Mouse (Mus musculus) ES-E14 (cell line): Measurements from ENCODE around the gene Cramp1l. TPM values are rescaled to one million over a fixed set of nuclear protein-coding genes. Genes with fewer than 3 reads are reported as not detected.

Source experiments
- DNase-seq: peaks from one replicate; pipeline ENCODE4 v3.0.0-alpha.2; 2013; ENCODE audit warnings: low read depth, low spot score
- H3K27ac ChIP-seq: 2 replicates; pipeline ENCODE4 v1.5.1; 2012; ENCODE audit warnings: low read depth, mild to moderate bottlenecking, low read length, moderate library complexity, mixed read lengths; ENCODE audit not compliant: poor library complexity, insufficient read depth, severe bottlenecking
- H3K36me3 ChIP-seq: 2 replicates; pipeline ENCODE4 v1.6.1; 2012; ENCODE audit warnings: mild to moderate bottlenecking, low read length, moderate library complexity, mixed read lengths; ENCODE audit not compliant: control insufficient read depth, poor library complexity, insufficient read depth, severe bottlenecking
- H3K4me1 ChIP-seq, 2 experiments: fragments of 150-350 bp in 1 of 2; sonication (generic) in 1 of 2; 2 replicates each; pipeline ENCODE4 v1.6.1; 2012; ENCODE audit warnings: low read length in 2 of 2, mild to moderate bottlenecking in 1 of 2, mixed read lengths in 1 of 2; ENCODE audit not compliant: control insufficient read depth in 2 of 2, insufficient read depth in 2 of 2, poor library complexity in 1 of 2
- H3K4me3 ChIP-seq, 2 experiments: fragments of 150-350 bp in 1 of 2; sonication (generic) in 1 of 2; 2 replicates each; pipeline ENCODE4 v1.5.1; 2012; ENCODE audit warnings: low read length in 2 of 2, low read depth in 1 of 2, mild to moderate bottlenecking in 1 of 2, mixed read lengths in 1 of 2; ENCODE audit not compliant: insufficient read depth in 1 of 2, poor library complexity in 1 of 2, severe bottlenecking in 1 of 2
- H3K9ac ChIP-seq: 2 replicates; pipeline ENCODE4 v1.6.1; 2012; ENCODE audit warnings: low read depth, mild to moderate bottlenecking, low read length, mixed read lengths; ENCODE audit not compliant: poor library complexity, insufficient read depth, severe bottlenecking
- H3K9me3 ChIP-seq: fragments of 150-350 bp; sonication (generic); 2 replicates; pipeline ENCODE4 v1.6.1; 2012; ENCODE audit warnings: low read depth, mild to moderate bottlenecking, low read length; ENCODE audit not compliant: control insufficient read depth, insufficient read depth
- CHD2 ChIP-seq: IDR thresholded peaks from 2 replicates; pipeline ENCODE4 v1.6.1; 2014; ENCODE audit warnings: mild to moderate bottlenecking, low read depth, low read length, inconsistent platforms
- HCFC1 ChIP-seq: IDR thresholded peaks from 2 replicates; pipeline ENCODE4 v1.6.1; 2012; ENCODE audit warnings: low read length, inconsistent platforms, borderline replicate concordance; ENCODE audit not compliant: insufficient read depth
- MAFK ChIP-seq: IDR thresholded peaks from 2 replicates; pipeline ENCODE4 v1.6.1; 2014; ENCODE audit warnings: mild to moderate bottlenecking, low read depth, low read length, inconsistent platforms; ENCODE audit not compliant: insufficient read depth
- ZC3H11A ChIP-seq: IDR thresholded peaks from 2 replicates; pipeline ENCODE4 v1.6.1; 2012; ENCODE audit warnings: low read depth, mild to moderate bottlenecking, inconsistent platforms, low read length, borderline replicate concordance
- ZNF384 ChIP-seq: IDR thresholded peaks from 2 replicates; pipeline ENCODE4 v1.6.1; 2012; ENCODE audit warnings: low read depth, low read length, inconsistent platforms
- in situ Hi-C, 2 experiments: fragments of 600-800 bp; cut with MboI; formaldehyde crosslinking; loops; one replicate each; pipeline ENCODE4 v1.15.1; 2025; ENCODE audit warnings: low sequenced_read_pairs in 2 of 2, inconsistent platforms in 1 of 2; ENCODE audit not compliant: unreplicated experiment in 2 of 2
- total RNA-seq: library from RNA; depleted of rRNA; stranded (reverse); fragments of 300-350 nt; gene quantifications from 2 replicates; pipeline ENCODE4 v1.2.3, GENCODE M21; 2012

Cramp1l gene
- total RNA-seq, 1 experiment: 9.1 TPM

GRCm38 (mm10) chr17:25013606-25014501, 1.7 kb downstream of the Cramp1l start:
- Histone ChIP-seq H3K4me3 (peak overlapping the region; percentile 84 to 89), H3K27ac (no peak overlapping the region), H3K4me1 (peaks cover 1 to 2% of the 10 kb centered on the region in 2 experiments; a peak in 3 of 4 replicates), H3K36me3 (peaks cover 9% of the 10 kb centered on the region; the same call in 1 of the 2 replicates), H3K9ac (peak overlapping the region; percentile 86), H3K9me3 (no peaks in the 10 kb centered on the region)
- DNase-seq: no peak
- no peak for TF ChIP-seq MAFK
- TF ChIP-seq HCFC1: no peak
- TF ChIP-seq CHD2: no peak
- no peak for TF ChIP-seq ZC3H11A
- TF ChIP-seq ZNF384: no peak
- in situ Hi-C loops: no loop called here

- H3K9ac ChIP-seq: no peak overlapping the region
- in situ Hi-C loops: no loop called here
- no peaks in the 10 kb centered on the region for H3K9me3 ChIP-seq
- H3K36me3 ChIP-seq: peaks cover 12% of the 10 kb centered on the region
- H3K4me3 ChIP-seq: no peak overlapping the region
- TF ChIP-seq CHD2 (no peak), ZNF384 (no peak), MAFK (no peak), HCFC1 (no peak), ZC3H11A (no peak)
- H3K27ac ChIP-seq: no peak overlapping the region
- DNase-seq: no peak
- H3K4me1 ChIP-seq: peaks cover 1 to 2% of the 10 kb centered on the region in 2 experiments; a peak in 2 of 4 replicates
Measured at GRCm38 (mm10) chr17:25007480-25007879, 8.1 kb downstream of the Cramp1l start.

GRCm38 (mm10) chr17:25005102-25005501, 10.5 kb downstream of the Cramp1l start:
- in situ Hi-C loops: no loop called here
- no peak overlapping the region for H3K4me3 ChIP-seq
- no peak for DNase-seq
- H3K4me1 ChIP-seq: no peaks in the 10 kb centered on the region
- H3K9me3 ChIP-seq: no peaks in the 10 kb centered on the region
- peaks cover 5% of the 10 kb centered on the region for H3K36me3 ChIP-seq
- no peak overlapping the region for H3K27ac ChIP-seq
- TF ChIP-seq HCFC1 (no peak), ZC3H11A (no peak), CHD2 (no peak), ZNF384 (no peak), MAFK (no peak)
- no peak overlapping the region for H3K9ac ChIP-seq

GRCm38 (mm10) chr17:24994721-24995120, 20.9 kb downstream of the Cramp1l start:
- H3K27ac ChIP-seq: no peak overlapping the region
- DNase-seq: no peak
- no peaks in the 10 kb centered on the region for H3K4me1 ChIP-seq
- no peaks in the 10 kb centered on the region for H3K9me3 ChIP-seq
- H3K4me3 ChIP-seq: no peak overlapping the region
- TF ChIP-seq CHD2 (no peak), HCFC1 (no peak), ZC3H11A (no peak), MAFK (no peak), ZNF384 (no peak)
- peaks cover 26% of the 10 kb centered on the region for H3K36me3 ChIP-seq
- in situ Hi-C loops: no loop called here
- H3K9ac ChIP-seq: no peak overlapping the region
